Mouse (Mus musculus): ENCODE results near the gene Nkain1.

- TF ChIP-seq POLR2A (IDR thresholded peaks at IDR 0.05; ENCODE audit: insufficient read length, low read depth), result no peak
- TF ChIP-seq TCF12 (IDR thresholded peaks at IDR 0.05; ENCODE audit: insufficient read depth, poor library complexity, severe bottlenecking), result no peak
- TF ChIP-seq E2F4 (IDR thresholded peaks at IDR 0.05; ENCODE audit: insufficient read depth), result no peak
- no peak for TF ChIP-seq USF1 (IDR thresholded peaks at IDR 0.05; ENCODE audit: low read depth)
- no peak for TF ChIP-seq MAX (IDR thresholded peaks at IDR 0.05; ENCODE audit: low read depth)
- TF ChIP-seq MYOD1 (IDR thresholded peaks at IDR 0.05; ENCODE audit: control insufficient read depth in 1 of 3, insufficient read length in 2 of 3, low read depth in 2 of 3), result no peak
- no peak for TF ChIP-seq REST (IDR thresholded peaks at IDR 0.05; ENCODE audit: insufficient read depth, insufficient read length)
- no peak for TF ChIP-seq POLR2AphosphoS2 (IDR thresholded peaks at IDR 0.05; ENCODE audit: insufficient read length, low read depth)
- no peak for TF ChIP-seq CEBPB (IDR thresholded peaks at IDR 0.05; ENCODE audit: insufficient read depth, poor library complexity, severe bottlenecking)
- TF ChIP-seq MYOG (IDR thresholded peaks at IDR 0.05; ENCODE audit: control insufficient read depth in 1 of 3, insufficient read depth in 1 of 3, insufficient read length in 2 of 3, low read depth in 2 of 3), result no peak
Measured at GRCm38 (mm10) chr4:130533975-130534374, 40.0 kb downstream of the Nkain1 start.
